Mouse (Mus musculus) ovary, postnatal 14 days (tissue): ENCODE results near the gene Vmn1r165.
"Not testable (repeated sequence)": the region's sequence is repeated elsewhere in the genome, so short reads cannot be mapped to it uniquely, and the experiment has no call there.

Source experiments
- DNase-seq: peaks from one replicate; pipeline ENCODE4 v3.0.0; 2022; ENCODE audit warnings: low spot score

Vmn1r165 gene

GRCm38 (mm10) chr7:23217032-23217431 is at the start of gene Vmn1r165:
Gene Vmn1r165 (plus strand): TSS chr7:23217332.
- not testable (repeated sequence) for DNase-seq

- DNase-seq = not testable (repeated sequence)
These were observed 34.5 kb downstream of the Vmn1r165 start, which contains the start of gene Vmn1r166 for GRCm38 (mm10) chr7:23251582-23251981. Gene Vmn1r166 (minus strand): TSS chr7:23251682.
